Mouse (Mus musculus) heart, adult 2 months (tissue): ENCODE measurements around the gene Slc4a8.

ENCODE experiments used
- CTCF ChIP-seq: fragments of 200-600 bp; IDR thresholded peaks from 2 replicates; pipeline ENCODE4 v1.8.1; 2022; ENCODE audit warnings: antibody characterized with exemption, mild to moderate bottlenecking, moderate library complexity
- EP300 ChIP-seq: fragments of 200-500 bp; IDR thresholded peaks from 2 replicates; pipeline ENCODE4 v1.6.1; 2011; ENCODE audit warnings: low read depth, low read length, control low read depth; ENCODE audit not compliant: insufficient read depth
- POLR2A ChIP-seq: fragments of 200-500 bp; IDR thresholded peaks from 2 replicates; pipeline ENCODE4 v1.6.1; 2011; ENCODE audit warnings: mild to moderate bottlenecking, low read depth, low read length, control low read depth; ENCODE audit not compliant: insufficient read depth

GRCm38 (mm10) chr15:100761036-100761418 is 520 bp upstream of the Slc4a8 start:
- TF ChIP-seq CTCF: no peak
- TF ChIP-seq POLR2A: no peak
- no peak for TF ChIP-seq EP300
